Mouse (Mus musculus): ENCODE measurements around the gene Spaar. TPM values are rescaled to one million over a fixed set of nuclear protein-coding genes. Genes with fewer than 3 reads are reported as not detected.

Gene Spaar
- polyA plus RNA-seq, 1 experiment from 2014 or later, result 1.2 TPM

DNA sequence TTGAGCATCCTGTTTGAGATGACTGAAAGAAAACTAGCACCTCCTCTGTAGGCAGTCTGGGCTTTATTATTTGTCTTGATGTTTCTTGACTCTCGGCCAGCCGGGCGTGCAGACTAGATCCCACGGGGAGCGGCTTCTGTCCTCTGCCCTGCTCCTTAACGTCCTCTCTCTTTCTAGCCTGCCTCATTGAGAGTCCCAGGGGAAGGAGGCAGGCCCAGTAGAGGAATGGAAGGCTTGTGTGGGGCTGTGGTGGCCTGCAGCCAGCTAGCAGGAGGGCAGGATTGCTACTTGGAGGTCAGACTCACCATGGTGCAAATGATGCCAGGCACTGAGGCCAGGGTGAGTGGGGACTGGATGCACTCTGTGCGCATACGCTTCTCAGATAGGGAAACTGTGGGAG is 26.0 kb upstream of the Spaar start:
- Histone ChIP-seq H3K9ac (ENCODE audit: low read length) (no peak overlapping the region), H3K27ac (ENCODE audit: low read length) (no peak overlapping the region), H3K9me3 (ENCODE audit: control insufficient read depth, low read length) (no peaks in the 10 kb centered on the region), H3K36me3 (ENCODE audit: control insufficient read depth, insufficient read depth, low read length) (no peaks in the 10 kb centered on the region), H3K27me3 (ENCODE audit: control insufficient read depth, insufficient read depth, low read depth, low read length) (no peaks in the 10 kb centered on the region), H3K4me2 (ENCODE audit: low read depth, low read length) (no peak overlapping the region), H3K4me1 (replicated peaks; ENCODE audit: control insufficient read depth, insufficient read depth, low read length) (peaks cover 5% of the 10 kb centered on the region; the same call in 1 of the 2 replicates), H3K4me3 (ENCODE audit: low read length) (no peak overlapping the region)
- peak; percentile 39; the same call in 1 of the 2 replicates for ATAC-seq (ENCODE audit: low read depth)
- WGBS, result 71% methylated on average over 8 of the region's 8 CpGs

DNA sequence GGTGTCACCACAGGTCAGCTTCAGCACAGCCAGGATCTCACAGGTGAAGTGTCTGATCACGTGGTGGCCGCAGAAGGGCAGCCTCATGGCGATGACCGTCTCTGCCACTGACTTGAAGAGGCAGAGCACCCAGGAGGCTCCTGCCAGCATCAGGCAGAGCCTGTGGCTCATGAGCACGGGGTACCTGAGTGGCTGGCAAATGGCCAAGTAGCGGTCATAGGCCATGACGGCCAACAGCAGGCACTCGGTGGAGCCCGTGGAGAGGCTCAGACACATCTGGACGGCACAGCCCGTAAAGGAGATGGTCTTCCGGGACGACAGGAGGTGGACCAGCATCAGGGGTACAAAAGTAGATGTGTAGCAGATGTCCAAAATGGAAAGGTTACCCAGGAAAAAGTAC is 23.8 kb upstream of the Spaar start:
- Histone ChIP-seq H3K4me2 (ENCODE audit: low read depth, low read length) (no peak overlapping the region), H3K9ac (ENCODE audit: low read length) (no peak overlapping the region), H3K9me3 (ENCODE audit: control insufficient read depth, low read length) (no peaks in the 10 kb centered on the region), H3K4me3 (ENCODE audit: low read length) (no peak overlapping the region), H3K36me3 (ENCODE audit: control insufficient read depth, insufficient read depth, low read length) (no peaks in the 10 kb centered on the region), H3K27me3 (ENCODE audit: control insufficient read depth, insufficient read depth, low read depth, low read length) (no peaks in the 10 kb centered on the region), H3K27ac (ENCODE audit: low read length) (no peak overlapping the region), H3K4me1 (replicated peaks; ENCODE audit: control insufficient read depth, insufficient read depth, low read length) (peaks cover 5% of the 10 kb centered on the region; the same call in 1 of the 2 replicates)
- ATAC-seq (ENCODE audit: low read depth), result no peak
- whole genome bisulfite sequencing, result 69% methylated on average over 13 of the region's 13 CpGs

DNA sequence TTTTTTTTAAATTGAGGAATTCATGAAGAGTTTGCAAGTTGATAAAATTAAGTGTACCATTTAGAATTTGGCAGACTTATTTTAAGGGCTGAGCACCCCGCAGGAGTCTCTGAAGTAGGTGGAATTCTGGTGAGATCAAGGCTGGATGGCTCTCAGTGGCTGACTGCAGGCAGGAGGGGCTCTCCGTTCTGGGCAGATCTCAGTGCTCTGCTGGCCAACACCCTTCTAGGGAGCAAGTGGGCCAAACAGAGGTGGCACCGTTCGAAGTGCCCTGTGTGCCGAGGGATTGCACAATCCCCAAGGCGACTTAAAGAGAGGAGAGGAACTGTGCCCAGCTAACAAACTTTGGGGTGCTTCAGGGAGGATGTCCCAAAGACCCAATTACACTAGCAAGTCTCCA is 20.0 kb upstream of the Spaar start, which contains the start of gene Olfr71:
Olfr71 (minus strand) TSS at position 387 of the 400 bp plus-strand sequence.
- 35% methylated on average over 6 of the region's 6 CpGs for WGBS
- no peak within 1 kb of the TSS for H3K4me2 ChIP-seq (ENCODE audit: low read depth, low read length)
- H3K27ac ChIP-seq (ENCODE audit: low read length), result peak within 1 kb of the TSS; percentile 85
- peak; percentile 89 for ATAC-seq (ENCODE audit: low read depth)
- H3K4me1 ChIP-seq (replicated peaks; ENCODE audit: control insufficient read depth, insufficient read depth, low read length), result peaks cover 7% of the 10 kb centered on the region
- no peaks in the 10 kb centered on the region for H3K36me3 ChIP-seq (ENCODE audit: control insufficient read depth, insufficient read depth, low read length)
- no peak within 1 kb of the TSS for H3K4me3 ChIP-seq (ENCODE audit: low read length)
- H3K27me3 ChIP-seq (ENCODE audit: control insufficient read depth, insufficient read depth, low read depth, low read length), result no peaks in the 10 kb centered on the region
- H3K9me3 ChIP-seq (ENCODE audit: control insufficient read depth, low read length), result no peaks in the 10 kb centered on the region
- H3K9ac ChIP-seq (ENCODE audit: low read length), result no peak within 1 kb of the TSS

DNA sequence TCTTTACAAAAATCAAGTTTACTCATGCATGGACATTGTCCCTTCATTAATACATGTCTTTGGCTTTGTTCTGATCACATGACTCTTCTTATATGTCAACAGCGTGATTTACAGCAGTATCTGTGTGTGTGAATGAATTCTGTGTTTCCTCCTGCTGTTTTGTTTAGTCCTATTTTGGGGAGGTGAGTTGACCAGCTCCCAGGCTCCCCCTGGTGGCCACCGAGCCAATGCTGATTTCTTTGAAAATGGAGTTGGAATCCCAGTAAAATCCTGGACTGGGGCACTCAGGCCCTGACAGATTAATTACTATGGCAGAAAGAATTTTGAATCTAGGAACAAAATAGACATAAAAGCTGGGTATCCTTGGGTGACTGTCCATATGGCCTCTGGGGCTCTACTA is 18.0 kb upstream of the Spaar start:
- 2% methylated on average over 2 of the region's 2 CpGs for WGBS
- Histone ChIP-seq H3K4me2 (ENCODE audit: low read depth, low read length) (no peak overlapping the region), H3K9me3 (ENCODE audit: control insufficient read depth, low read length) (no peaks in the 10 kb centered on the region), H3K36me3 (ENCODE audit: control insufficient read depth, insufficient read depth, low read length) (no peaks in the 10 kb centered on the region), H3K27ac (ENCODE audit: low read length) (no peak overlapping the region), H3K9ac (ENCODE audit: low read length) (no peak overlapping the region), H3K4me3 (ENCODE audit: low read length) (no peak overlapping the region), H3K4me1 (replicated peaks; ENCODE audit: control insufficient read depth, insufficient read depth, low read length) (peaks cover 7% of the 10 kb centered on the region), H3K27me3 (ENCODE audit: control insufficient read depth, insufficient read depth, low read depth, low read length) (no peaks in the 10 kb centered on the region)
- ATAC-seq (ENCODE audit: low read depth), result no peak

DNA sequence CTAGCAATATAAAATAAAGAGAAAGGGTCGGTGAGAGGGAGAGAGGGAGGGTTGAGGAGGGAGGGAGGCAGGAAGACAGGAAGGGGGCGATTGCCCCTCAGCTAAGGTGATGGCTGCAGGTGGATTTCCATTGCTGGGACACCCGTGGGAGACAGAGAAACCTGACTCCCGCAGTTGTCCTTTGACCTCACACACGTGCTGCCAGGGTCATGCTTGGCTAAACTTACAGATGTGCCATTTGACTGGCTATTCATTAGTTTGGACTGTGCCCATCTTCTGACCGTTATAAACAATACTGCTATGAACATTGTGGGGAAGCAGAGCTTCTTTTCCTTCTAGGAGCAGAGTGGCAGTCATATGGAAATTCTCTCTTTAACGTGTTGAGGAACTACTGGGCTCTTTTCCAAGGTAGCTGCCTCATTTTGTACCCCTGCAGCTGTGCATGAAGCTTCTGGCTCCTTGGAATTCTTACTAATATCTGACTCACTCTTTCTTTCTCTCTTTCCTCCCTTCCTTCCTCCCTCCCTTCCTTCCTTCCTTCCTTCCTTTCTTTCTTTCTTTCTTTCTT is 16.1 kb upstream of the Spaar start:
- no peak for ATAC-seq (ENCODE audit: low read depth)
- Histone ChIP-seq H3K9me3 (ENCODE audit: control insufficient read depth, low read length) (no peaks in the 10 kb centered on the region), H3K27me3 (ENCODE audit: control insufficient read depth, insufficient read depth, low read depth, low read length) (no peaks in the 10 kb centered on the region), H3K4me1 (replicated peaks; ENCODE audit: control insufficient read depth, insufficient read depth, low read length) (peaks cover 2% of the 10 kb centered on the region; the same call in 1 of the 2 replicates), H3K9ac (ENCODE audit: low read length) (no peak overlapping the region), H3K27ac (ENCODE audit: low read length) (no peak overlapping the region), H3K36me3 (ENCODE audit: control insufficient read depth, insufficient read depth, low read length) (no peaks in the 10 kb centered on the region), H3K4me3 (ENCODE audit: low read length) (no peak overlapping the region), H3K4me2 (ENCODE audit: low read depth, low read length) (no peak overlapping the region)
- WGBS, result 28% methylated on average over 7 of the region's 7 CpGs

DNA sequence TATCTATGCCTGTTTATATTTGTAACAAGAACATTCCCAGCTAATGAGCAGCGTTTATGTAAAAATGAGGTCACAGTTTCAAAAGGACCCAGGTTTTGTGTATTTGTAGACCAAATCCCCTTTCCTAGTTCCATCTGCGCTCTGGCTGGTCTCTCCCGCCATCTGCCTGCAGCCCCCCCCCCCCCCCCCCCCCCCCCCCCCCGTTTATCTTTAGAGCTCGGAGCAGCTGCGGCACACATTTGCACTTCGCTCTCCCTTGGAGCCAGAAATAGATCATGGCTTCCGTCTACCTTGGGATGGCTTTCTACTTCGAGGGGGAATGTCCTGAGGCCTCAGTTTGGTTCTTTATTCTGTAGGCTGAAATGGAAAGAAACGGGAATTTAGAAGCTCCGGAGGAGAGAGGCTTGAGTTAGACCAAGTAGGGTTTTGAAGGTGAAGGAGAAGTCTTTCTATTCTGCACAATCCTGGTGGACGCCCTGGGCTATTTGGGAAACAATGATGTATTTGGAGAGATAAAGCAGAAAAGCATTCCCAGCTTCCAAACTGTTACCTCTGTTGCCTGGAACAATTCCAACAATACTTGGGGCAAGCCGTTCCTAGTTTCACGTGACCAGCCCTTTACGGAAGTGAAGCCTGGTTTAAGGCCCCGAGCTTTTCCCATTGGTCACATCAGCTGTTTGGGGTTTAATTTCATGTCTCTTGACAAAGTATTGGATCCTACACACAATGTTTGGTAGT is 9.2 kb upstream of the Spaar start:
- Histone ChIP-seq H3K36me3 (ENCODE audit: control insufficient read depth, insufficient read depth, low read length) (no peaks in the 10 kb centered on the region), H3K9ac (ENCODE audit: low read length) (no peak overlapping the region), H3K4me2 (ENCODE audit: low read depth, low read length) (no peak overlapping the region), H3K9me3 (ENCODE audit: control insufficient read depth, low read length) (no peaks in the 10 kb centered on the region), H3K4me3 (ENCODE audit: low read length) (no peak overlapping the region), H3K27me3 (ENCODE audit: control insufficient read depth, insufficient read depth, low read depth, low read length) (no peaks in the 10 kb centered on the region), H3K4me1 (replicated peaks; ENCODE audit: control insufficient read depth, insufficient read depth, low read length) (no peaks in the 10 kb centered on the region), H3K27ac (ENCODE audit: low read length) (no peak overlapping the region)
- WGBS, result 41% methylated on average over 14 of the region's 16 CpGs
- no peak for ATAC-seq (ENCODE audit: low read depth)

DNA sequence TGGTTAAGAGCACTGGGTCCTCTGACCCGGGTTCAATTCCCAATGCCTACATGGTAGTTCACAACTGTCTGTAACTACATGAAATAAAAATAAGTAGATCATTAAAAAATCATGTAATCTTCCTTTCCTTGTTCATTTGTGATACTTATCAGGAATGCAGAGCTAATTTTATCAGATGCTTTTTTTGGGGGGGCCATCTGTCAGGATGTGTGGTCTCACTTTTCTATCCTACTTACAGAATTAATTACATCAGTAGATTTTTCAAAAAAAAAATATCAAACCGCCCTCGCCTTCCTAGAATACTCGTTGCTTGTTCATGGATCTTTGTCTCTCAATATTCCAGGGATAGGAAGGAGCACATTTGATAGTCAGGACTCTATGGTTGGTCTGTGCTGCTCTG is 7.6 kb upstream of the Spaar start:
- Histone ChIP-seq H3K36me3 (ENCODE audit: control insufficient read depth, insufficient read depth, low read length) (no peaks in the 10 kb centered on the region), H3K27me3 (ENCODE audit: control insufficient read depth, insufficient read depth, low read depth, low read length) (no peaks in the 10 kb centered on the region), H3K4me2 (ENCODE audit: low read depth, low read length) (no peak overlapping the region), H3K4me1 (replicated peaks; ENCODE audit: control insufficient read depth, insufficient read depth, low read length) (peaks cover 10% of the 10 kb centered on the region), H3K9ac (ENCODE audit: low read length) (no peak overlapping the region), H3K9me3 (ENCODE audit: control insufficient read depth, low read length) (no peaks in the 10 kb centered on the region), H3K27ac (ENCODE audit: low read length) (no peak overlapping the region), H3K4me3 (ENCODE audit: low read length) (no peak overlapping the region)
- WGBS, result 84% methylated on average over 4 of the region's 4 CpGs
- no peak for ATAC-seq (ENCODE audit: low read depth)

DNA sequence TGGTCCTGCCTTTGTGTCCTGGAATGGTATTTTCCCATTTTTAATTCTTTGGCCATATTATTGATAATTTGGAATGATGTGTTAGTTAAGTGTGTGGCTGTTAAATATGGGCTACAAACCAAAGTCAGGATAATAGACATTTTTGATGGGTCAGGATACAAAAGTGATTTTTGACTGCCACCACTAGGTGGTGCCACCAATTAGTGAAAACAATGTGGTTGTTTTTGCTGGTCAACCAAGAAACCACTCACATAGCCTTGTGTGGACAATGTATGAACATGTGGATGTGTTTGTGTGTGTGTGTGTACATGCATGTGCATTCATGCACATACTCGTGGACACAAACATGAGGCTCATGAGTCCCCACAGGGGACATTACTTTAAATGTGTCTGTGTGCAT is 5.1 kb upstream of the Spaar start:
- no peaks in the 10 kb centered on the region for H3K27me3 ChIP-seq (ENCODE audit: control insufficient read depth, insufficient read depth, low read depth, low read length)
- H3K36me3 ChIP-seq (ENCODE audit: control insufficient read depth, insufficient read depth, low read length), result no peaks in the 10 kb centered on the region
- no peak overlapping the region for H3K4me2 ChIP-seq (ENCODE audit: low read depth, low read length)
- H3K9me3 ChIP-seq (ENCODE audit: control insufficient read depth, low read length), result no peaks in the 10 kb centered on the region
- no peak overlapping the region for H3K4me3 ChIP-seq (ENCODE audit: low read length)
- peaks cover 36% of the 10 kb centered on the region for H3K4me1 ChIP-seq (replicated peaks; ENCODE audit: control insufficient read depth, insufficient read depth, low read length)
- 21% methylated on average over 1 of the region's 1 CpGs for WGBS
- ATAC-seq (ENCODE audit: low read depth), result no peak
- H3K9ac ChIP-seq (ENCODE audit: low read length), result no peak overlapping the region
- H3K27ac ChIP-seq (ENCODE audit: low read length), result no peak overlapping the region

DNA sequence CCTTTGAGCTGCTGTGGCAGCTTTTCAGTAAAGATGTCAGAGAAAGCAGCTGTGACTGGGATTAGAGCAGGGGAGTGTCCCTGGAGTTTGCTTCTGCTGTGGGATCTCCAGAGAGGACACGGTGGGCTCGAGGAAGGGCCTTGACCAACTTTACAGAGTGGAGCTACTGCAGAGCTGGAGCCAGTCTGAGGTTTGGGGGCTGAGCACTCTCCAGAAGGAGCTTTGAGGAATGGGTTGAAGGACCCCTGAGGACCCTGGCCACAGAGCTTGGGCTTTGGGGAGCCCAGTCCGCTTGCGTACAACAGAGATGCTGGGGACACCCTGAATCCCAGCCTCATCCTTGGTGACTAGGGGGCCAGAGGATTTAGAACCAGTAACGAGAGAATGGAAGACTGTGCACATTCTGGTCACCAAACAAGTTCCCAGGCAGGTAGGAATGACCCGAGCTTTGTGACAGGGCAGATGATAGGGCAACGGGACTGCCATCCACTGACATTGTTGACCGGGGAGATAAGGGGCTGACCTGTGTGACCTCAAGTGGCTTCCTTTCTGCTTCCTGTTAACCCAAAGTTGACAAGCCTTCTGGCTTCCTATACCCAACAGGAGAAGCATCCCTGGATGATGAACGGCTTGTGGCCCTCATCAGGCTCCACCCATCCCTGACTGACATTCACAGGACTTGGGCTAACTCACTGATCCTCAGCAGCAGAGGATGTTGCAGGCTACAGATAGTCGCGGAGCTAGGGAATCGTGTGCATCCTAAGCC is 3.4 kb upstream of the Spaar start:
- no peak; the same call in 1 of the 2 replicates for ATAC-seq (ENCODE audit: low read depth)
- Histone ChIP-seq H3K9me3 (ENCODE audit: control insufficient read depth, low read length) (no peaks in the 10 kb centered on the region), H3K4me3 (ENCODE audit: low read length) (no peak overlapping the region), H3K27me3 (ENCODE audit: control insufficient read depth, insufficient read depth, low read depth, low read length) (no peaks in the 10 kb centered on the region), H3K4me2 (ENCODE audit: low read depth, low read length) (no peak overlapping the region), H3K4me1 (replicated peaks; ENCODE audit: control insufficient read depth, insufficient read depth, low read length) (peaks cover 48% of the 10 kb centered on the region), H3K36me3 (ENCODE audit: control insufficient read depth, insufficient read depth, low read length) (no peaks in the 10 kb centered on the region), H3K9ac (ENCODE audit: low read length) (no peak overlapping the region), H3K27ac (ENCODE audit: low read length) (peak overlapping the region; percentile 50)
- WGBS, result 44% methylated on average over 12 of the region's 12 CpGs

All from lung, embryonic 16.5 days (tissue).